Mouse (Mus musculus): ENCODE measurements around the gene Tmcc1. TPM values are rescaled to one million over a fixed set of nuclear protein-coding genes. Genes with fewer than 3 reads are reported as not detected.

Gene Tmcc1
- polyA plus RNA-seq, 1 experiment from 2014 or later: 15.1 TPM

- Histone ChIP-seq H3K9ac (peak within 1 kb of the TSS; percentile 85), H3K9me3 (ENCODE audit: low read depth, low read length) (no peaks in the 10 kb centered on the region), H3K27ac (ENCODE audit: low read depth) (peak within 1 kb of the TSS; percentile 74), H3K4me2 (peak within 1 kb of the TSS; percentile 93), H3K4me3 (ENCODE audit: low read depth, low read length) (peak within 1 kb of the TSS; percentile 70), H3K36me3 (ENCODE audit: insufficient read depth) (peaks cover 24% of the 10 kb centered on the region), H3K27me3 (ENCODE audit: insufficient read depth, low read length) (no peaks in the 10 kb centered on the region), H3K4me1 (ENCODE audit: insufficient read depth) (peaks cover 5% of the 10 kb centered on the region; the same call in 1 of the 2 replicates)
- WGBS: under 1% methylated on average over 51 of the region's 51 CpGs
- TF ChIP-seq CTCF (IDR thresholded peaks at IDR 0.05; ENCODE audit: low read depth): no peak
- ATAC-seq (ENCODE audit: insufficient read depth) (peak; percentile 99), DNase-seq (peak; percentile 99)
Measured at GRCm38 (mm10) chr6:116207729-116208534, 14.6 kb upstream of the Tmcc1 start, which contains the start of gene Washc2. Gene Washc2, plus strand, starts transcription at chr6:116208038.

- no peak for DNase-seq
- H3K4me2 ChIP-seq: no peak overlapping the region
- WGBS: 60% methylated on average over 2 of the region's 2 CpGs
- no peaks in the 10 kb centered on the region for H3K9me3 ChIP-seq (ENCODE audit: low read depth, low read length)
- TF ChIP-seq CTCF (IDR thresholded peaks at IDR 0.05; ENCODE audit: low read depth): no peak
- H3K4me3 ChIP-seq (ENCODE audit: low read depth, low read length): no peak overlapping the region
- no peaks in the 10 kb centered on the region for H3K36me3 ChIP-seq (ENCODE audit: insufficient read depth)
- H3K4me1 ChIP-seq (ENCODE audit: insufficient read depth): no peaks in the 10 kb centered on the region
- no peak for ATAC-seq (ENCODE audit: insufficient read depth)
- H3K9ac ChIP-seq: no peak overlapping the region
- no peak overlapping the region for H3K27ac ChIP-seq (ENCODE audit: low read depth)
- no peaks in the 10 kb centered on the region for H3K27me3 ChIP-seq (ENCODE audit: insufficient read depth, low read length)
Measured at GRCm38 (mm10) chr6:116199682-116200081, 6.4 kb upstream of the Tmcc1 start.

- TF ChIP-seq CTCF (IDR thresholded peaks at IDR 0.05; ENCODE audit: low read depth): peak; percentile 57
- Histone ChIP-seq H3K4me2 (no peak overlapping the region), H3K4me3 (ENCODE audit: low read depth, low read length) (no peak overlapping the region), H3K4me1 (ENCODE audit: insufficient read depth) (no peaks in the 10 kb centered on the region), H3K27ac (ENCODE audit: low read depth) (no peak overlapping the region), H3K9me3 (ENCODE audit: low read depth, low read length) (no peaks in the 10 kb centered on the region), H3K9ac (no peak overlapping the region), H3K36me3 (ENCODE audit: insufficient read depth) (no peaks in the 10 kb centered on the region), H3K27me3 (ENCODE audit: insufficient read depth, low read length) (no peaks in the 10 kb centered on the region)
- DNase-seq (peak; percentile 56), ATAC-seq (ENCODE audit: insufficient read depth) (peak; percentile 39; the same call in 1 of the 2 replicates)
- 35% methylated on average over 3 of the region's 3 CpGs for WGBS
Measured at GRCm38 (mm10) chr6:116198173-116198572, 4.9 kb upstream of the Tmcc1 start.

- Histone ChIP-seq H3K36me3 (ENCODE audit: insufficient read depth) (no peaks in the 10 kb centered on the region), H3K27ac (ENCODE audit: low read depth) (no peak overlapping the region), H3K4me1 (ENCODE audit: insufficient read depth) (no peaks in the 10 kb centered on the region), H3K9me3 (ENCODE audit: low read depth, low read length) (no peaks in the 10 kb centered on the region), H3K27me3 (ENCODE audit: insufficient read depth, low read length) (no peaks in the 10 kb centered on the region), H3K9ac (no peak overlapping the region), H3K4me2 (no peak overlapping the region), H3K4me3 (ENCODE audit: low read depth, low read length) (no peak overlapping the region)
- TF ChIP-seq CTCF (IDR thresholded peaks at IDR 0.05; ENCODE audit: low read depth): no peak
- DNase-seq (no peak), ATAC-seq (ENCODE audit: insufficient read depth) (no peak)
- 68% methylated on average over 8 of the region's 8 CpGs for WGBS
Measured at GRCm38 (mm10) chr6:116195811-116196210, 2.5 kb upstream of the Tmcc1 start.

- peak overlapping the region; percentile 88 for H3K9ac ChIP-seq
- TF ChIP-seq CTCF (IDR thresholded peaks at IDR 0.05; ENCODE audit: low read depth): no peak
- peak overlapping the region; percentile 82 for H3K27ac ChIP-seq (ENCODE audit: low read depth)
- H3K36me3 ChIP-seq (ENCODE audit: insufficient read depth): no peaks in the 10 kb centered on the region
- H3K27me3 ChIP-seq (ENCODE audit: insufficient read depth, low read length): no peaks in the 10 kb centered on the region
- peak overlapping the region; percentile 77 for H3K4me2 ChIP-seq
- no peaks in the 10 kb centered on the region for H3K4me1 ChIP-seq (ENCODE audit: insufficient read depth)
- peak overlapping the region; percentile 91 for H3K4me3 ChIP-seq (ENCODE audit: low read depth, low read length)
- peak; percentile 62 for DNase-seq
- under 1% methylated on average over 51 of the region's 51 CpGs for WGBS
- ATAC-seq (ENCODE audit: insufficient read depth): peak; percentile 92
- H3K9me3 ChIP-seq (ENCODE audit: low read depth, low read length): no peaks in the 10 kb centered on the region
Measured at GRCm38 (mm10) chr6:116192809-116193311, 426 bp downstream of the Tmcc1 start.

- DNase-seq: peak; percentile 51
- no peak for ATAC-seq (ENCODE audit: insufficient read depth)
- TF ChIP-seq CTCF (IDR thresholded peaks at IDR 0.05; ENCODE audit: low read depth): no peak
Measured at GRCm38 (mm10) chr6:116189417-116189816, 3.9 kb downstream of the Tmcc1 start.

GRCm38 (mm10) chr6:116186485-116186884 lies 6.8 kb downstream of the Tmcc1 start:
- H3K27ac ChIP-seq (ENCODE audit: low read depth): no peak overlapping the region
- no peak for ATAC-seq (ENCODE audit: insufficient read depth)
- no peaks in the 10 kb centered on the region for H3K4me1 ChIP-seq (ENCODE audit: insufficient read depth)
- TF ChIP-seq CTCF (IDR thresholded peaks at IDR 0.05; ENCODE audit: low read depth): no peak
- H3K36me3 ChIP-seq (ENCODE audit: insufficient read depth): 0 out of 2 replicates have a peak, but pooled peaks cover 4% of the 10 kb centered on the region
- H3K4me2 ChIP-seq: no peak overlapping the region
- 24% methylated on average over 2 of the region's 2 CpGs for WGBS
- no peaks in the 10 kb centered on the region for H3K9me3 ChIP-seq (ENCODE audit: low read depth, low read length)
- H3K4me3 ChIP-seq (ENCODE audit: low read depth, low read length): no peak overlapping the region
- H3K9ac ChIP-seq: no peak overlapping the region
- DNase-seq: no peak
- H3K27me3 ChIP-seq (ENCODE audit: insufficient read depth, low read length): no peaks in the 10 kb centered on the region

More at GRCm38 (mm10) chr6:116189417-116189816, 3.9 kb downstream of the Tmcc1 start:
- Histone ChIP-seq H3K4me2 (no peak overlapping the region), H3K36me3 (ENCODE audit: insufficient read depth) (0 out of 2 replicates have a peak, but pooled peaks cover 4% of the 10 kb centered on the region), H3K4me3 (ENCODE audit: low read depth, low read length) (no peak overlapping the region), H3K9me3 (ENCODE audit: low read depth, low read length) (no peaks in the 10 kb centered on the region), H3K4me1 (ENCODE audit: insufficient read depth) (no peaks in the 10 kb centered on the region), H3K9ac (no peak overlapping the region), H3K27ac (ENCODE audit: low read depth) (no peak overlapping the region), H3K27me3 (ENCODE audit: insufficient read depth, low read length) (no peaks in the 10 kb centered on the region)
- WGBS: 58% methylated on average over 1 of the region's 1 CpGs
